Mouse (Mus musculus): ENCODE measurements around the gene Adar. TPM values are rescaled to one million over a fixed set of nuclear protein-coding genes. Genes with fewer than 3 reads are reported as not detected.

Adar gene
- polyA plus RNA-seq, 1 experiment: 48.3 TPM

- no peak for TF ChIP-seq POLR2A (IDR thresholded peaks at IDR 0.05; ENCODE audit: borderline replicate concordance, control insufficient read depth, low read depth, low read length)
- TF ChIP-seq CTCF (IDR thresholded peaks at IDR 0.05; ENCODE audit: control insufficient read depth, insufficient read depth, low read length): no peak
- Histone ChIP-seq H3K4me1 (ENCODE audit: control insufficient read depth, insufficient read depth, low read length) (peaks cover 4% of the 10 kb centered on the region; the same call in 1 of the 2 replicates), H3K27ac (ENCODE audit: control insufficient read depth, insufficient read depth, low read depth, low read length, poor library complexity) (peak overlapping the region; percentile 77), H3K4me3 (replicated peaks; ENCODE audit: control insufficient read depth, low read depth, low read length) (peak overlapping the region; percentile 84)
- 2% methylated on average over 37 of the region's 37 CpGs for WGBS
These were observed 59.0 kb downstream of the Adar start for GRCm38 (mm10) chr3:89773740-89774211.

GRCm38 (mm10) chr3:89774236-89774960 lies 59.6 kb downstream of the Adar start:
- 7% methylated on average over 15 of the region's 15 CpGs for WGBS
- Histone ChIP-seq H3K4me1 (ENCODE audit: control insufficient read depth, insufficient read depth, low read length) (peaks cover 4% of the 10 kb centered on the region; the same call in 1 of the 2 replicates), H3K27ac (ENCODE audit: control insufficient read depth, insufficient read depth, low read depth, low read length, poor library complexity) (peak overlapping the region; percentile 77), H3K4me3 (replicated peaks; ENCODE audit: control insufficient read depth, low read depth, low read length) (peak overlapping the region; percentile 84)
- TF ChIP-seq CTCF (IDR thresholded peaks at IDR 0.05; ENCODE audit: control insufficient read depth, insufficient read depth, low read length) (no peak), POLR2A (IDR thresholded peaks at IDR 0.05; ENCODE audit: borderline replicate concordance, control insufficient read depth, low read depth, low read length) (no peak)

- no peak overlapping the region for H3K27ac ChIP-seq (ENCODE audit: control insufficient read depth, insufficient read depth, low read depth, low read length, poor library complexity)
- TF ChIP-seq POLR2A (IDR thresholded peaks at IDR 0.05; ENCODE audit: borderline replicate concordance, control insufficient read depth, low read depth, low read length): no peak
- no peak for TF ChIP-seq CTCF (IDR thresholded peaks at IDR 0.05; ENCODE audit: control insufficient read depth, insufficient read depth, low read length)
- H3K4me3 ChIP-seq (replicated peaks; ENCODE audit: control insufficient read depth, low read depth, low read length): no peak overlapping the region
- 80% methylated on average over 4 of the region's 4 CpGs for WGBS
- peaks cover 4% of the 10 kb centered on the region; the same call in 1 of the 2 replicates for H3K4me1 ChIP-seq (ENCODE audit: control insufficient read depth, insufficient read depth, low read length)
These were observed 61.2 kb downstream of the Adar start for GRCm38 (mm10) chr3:89776001-89776400.

GRCm38 (mm10) chr3:89780102-89780501 lies 65.3 kb downstream of the Adar start:
- no peak overlapping the region for H3K27ac ChIP-seq (ENCODE audit: control insufficient read depth, insufficient read depth, low read depth, low read length, poor library complexity)
- H3K4me3 ChIP-seq (replicated peaks; ENCODE audit: control insufficient read depth, low read depth, low read length): no peak overlapping the region
- H3K4me1 ChIP-seq (ENCODE audit: control insufficient read depth, insufficient read depth, low read length): no peaks in the 10 kb centered on the region
- WGBS: 70% methylated on average over 4 of the region's 4 CpGs
- TF ChIP-seq CTCF (IDR thresholded peaks at IDR 0.05; ENCODE audit: control insufficient read depth, insufficient read depth, low read length) (no peak), POLR2A (IDR thresholded peaks at IDR 0.05; ENCODE audit: borderline replicate concordance, control insufficient read depth, low read depth, low read length) (no peak)

- 73% methylated on average over 5 of the region's 5 CpGs for WGBS
- no peak for TF ChIP-seq POLR2A (IDR thresholded peaks at IDR 0.05; ENCODE audit: borderline replicate concordance, control insufficient read depth, low read depth, low read length)
- no peak for TF ChIP-seq CTCF (IDR thresholded peaks at IDR 0.05; ENCODE audit: control insufficient read depth, insufficient read depth, low read length)
- H3K4me1 ChIP-seq (ENCODE audit: control insufficient read depth, insufficient read depth, low read length): no peaks in the 10 kb centered on the region
These were observed 66.8 kb downstream of the Adar start for GRCm38 (mm10) chr3:89781640-89782039.

GRCm38 (mm10) chr3:89784991-89785753 lies 70.3 kb downstream of the Adar start:
- Histone ChIP-seq H3K27ac (ENCODE audit: control insufficient read depth, insufficient read depth, low read depth, low read length, poor library complexity) (no peak overlapping the region), H3K4me3 (replicated peaks; ENCODE audit: control insufficient read depth, low read depth, low read length) (no peak overlapping the region), H3K4me1 (ENCODE audit: control insufficient read depth, insufficient read depth, low read length) (no peaks in the 10 kb centered on the region)
- TF ChIP-seq CTCF (IDR thresholded peaks at IDR 0.05; ENCODE audit: control insufficient read depth, insufficient read depth, low read length) (peak; percentile 92), POLR2A (IDR thresholded peaks at IDR 0.05; ENCODE audit: borderline replicate concordance, control insufficient read depth, low read depth, low read length) (0 out of 2 replicates have a peak, but pooled peaks have one; percentile 12)
- WGBS: 13% methylated on average over 11 of the region's 11 CpGs

More at GRCm38 (mm10) chr3:89781640-89782039, 66.8 kb downstream of the Adar start:
- Histone ChIP-seq H3K4me3 (replicated peaks; ENCODE audit: control insufficient read depth, low read depth, low read length) (no peak overlapping the region), H3K27ac (ENCODE audit: control insufficient read depth, insufficient read depth, low read depth, low read length, poor library complexity) (no peak overlapping the region)

GRCm38 (mm10) chr3:89786275-89786674 lies 71.5 kb downstream of the Adar start:
- WGBS: 81% methylated on average over 6 of the region's 6 CpGs
- Histone ChIP-seq H3K4me1 (ENCODE audit: control insufficient read depth, insufficient read depth, low read length) (no peaks in the 10 kb centered on the region), H3K27ac (ENCODE audit: control insufficient read depth, insufficient read depth, low read depth, low read length, poor library complexity) (no peak overlapping the region), H3K4me3 (replicated peaks; ENCODE audit: control insufficient read depth, low read depth, low read length) (no peak overlapping the region)
- TF ChIP-seq POLR2A (IDR thresholded peaks at IDR 0.05; ENCODE audit: borderline replicate concordance, control insufficient read depth, low read depth, low read length): no peak
- no peak for TF ChIP-seq CTCF (IDR thresholded peaks at IDR 0.05; ENCODE audit: control insufficient read depth, insufficient read depth, low read length)
